Mouse (Mus musculus) megakaryocyte, embryonic 14.5 days (primary cell): ENCODE results near the gene Anapc7. TPM values are rescaled to one million over a fixed set of nuclear protein-coding genes. Genes with fewer than 3 reads are reported as not detected.
A peak's percentile ranks its signal among the peaks of the same experiment; 100 is the strongest.
"Not testable (repeated sequence)": the region's sequence is repeated elsewhere in the genome, so short reads cannot be mapped to it uniquely, and the experiment has no call there.

Experiments used
- H3K27me3 ChIP-seq: replicated peaks from 2 replicates; pipeline ENCODE3; 2012; ENCODE audit warnings: inconsistent platforms
- H3K36me3 ChIP-seq: replicated peaks from 2 replicates; pipeline ENCODE3; 2012; ENCODE audit warnings: low read length, inconsistent platforms, mixed read lengths
- H3K4me1 ChIP-seq: 2 replicates; pipeline ENCODE4 v1.6.1; 2012; ENCODE audit warnings: inconsistent platforms
- H3K4me3 ChIP-seq: replicated peaks from 2 replicates; pipeline ENCODE3; 2012; ENCODE audit warnings: moderate library complexity, mild to moderate bottlenecking, inconsistent platforms
- H3K9me3 ChIP-seq: 2 replicates; pipeline ENCODE4 v1.6.1; 2012; ENCODE audit warnings: inconsistent platforms
- FLI1 ChIP-seq: IDR thresholded peaks from 2 replicates; pipeline ENCODE4 v1.6.1; 2012; ENCODE audit warnings: low read length, inconsistent platforms, mixed read lengths
- GATA1 ChIP-seq: IDR thresholded peaks from 3 replicates; pipeline ENCODE4 v1.6.1; 2012; ENCODE audit warnings: mixed read lengths, low read length, inconsistent platforms, borderline replicate concordance
- polyA plus RNA-seq: library from polyadenylated mRNA; stranded (reverse); fragments of >175 nt; gene quantifications from 2 replicates; pipeline ENCODE4 v1.2.3, GENCODE M21; 2012; ENCODE audit warnings: low replicate concordance; ENCODE audit not compliant: insufficient read depth

The Anapc7 gene
- polyA plus RNA-seq, 1 experiment: 10.1 TPM

DNA sequence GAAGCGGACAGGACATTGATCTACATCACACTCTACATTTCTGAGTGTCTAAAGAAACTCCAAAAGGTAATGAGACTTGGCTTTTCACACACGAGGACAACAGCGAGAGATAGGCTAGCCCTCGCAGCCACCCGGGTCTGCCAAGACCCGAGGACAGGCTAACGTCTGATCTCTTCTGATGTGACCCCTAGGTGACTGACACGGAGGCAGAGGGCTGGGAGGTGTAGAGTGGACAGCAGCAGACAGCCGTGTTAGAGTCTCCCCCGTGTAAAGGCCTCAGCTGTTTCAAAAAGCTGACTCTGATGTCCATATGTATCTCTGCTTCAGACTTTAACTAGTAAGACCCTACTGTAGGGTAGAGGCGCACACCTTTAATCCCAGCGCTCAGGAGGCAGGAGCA is 18.1 kb upstream of the Anapc7 start:
- no peaks in the 10 kb centered on the region for H3K9me3 ChIP-seq
- no peak for TF ChIP-seq GATA1
- no peak for TF ChIP-seq FLI1
- H3K27me3 ChIP-seq: no peaks in the 10 kb centered on the region
- no peak overlapping the region for H3K4me3 ChIP-seq
- H3K4me1 ChIP-seq: peaks cover 36% of the 10 kb centered on the region
- H3K36me3 ChIP-seq: peaks cover 99% of the 10 kb centered on the region

DNA sequence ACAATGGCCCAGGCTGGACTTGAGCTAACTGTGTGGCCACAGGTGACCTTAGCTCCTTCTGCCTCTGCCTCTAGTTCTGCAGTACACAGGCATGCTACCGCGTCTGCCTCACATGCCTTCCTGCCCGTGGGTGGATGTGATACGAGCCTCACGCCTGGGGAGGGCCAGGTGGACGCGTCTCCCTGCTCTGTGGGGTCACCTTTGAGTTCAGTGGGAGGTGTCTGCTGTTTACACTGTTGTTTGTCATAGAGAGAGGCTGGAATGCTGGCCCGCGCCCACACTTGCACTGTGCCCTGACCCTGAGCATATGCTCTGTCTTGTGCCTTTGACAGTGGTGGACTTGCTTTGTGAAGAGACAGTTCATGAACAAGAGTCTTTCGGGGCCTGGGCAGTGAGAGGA is 16.0 kb upstream of the Anapc7 start:
- no peaks in the 10 kb centered on the region for H3K27me3 ChIP-seq
- H3K9me3 ChIP-seq: 0 out of 2 replicates have a peak, but pooled peaks cover 2% of the 10 kb centered on the region
- H3K4me3 ChIP-seq: peak overlapping the region; percentile 18
- peaks cover 97% of the 10 kb centered on the region for H3K36me3 ChIP-seq
- peaks cover 15% of the 10 kb centered on the region for H3K4me1 ChIP-seq
- no peak for TF ChIP-seq GATA1
- TF ChIP-seq FLI1: no peak

GRCm38 (mm10) chr5:122409692-122410645 is 11.5 kb upstream of the Anapc7 start:
- H3K4me3 ChIP-seq: no peak overlapping the region
- peaks cover 2% of the 10 kb centered on the region; the same call in 1 of the 2 replicates for H3K4me1 ChIP-seq
- H3K9me3 ChIP-seq: peaks cover 5% of the 10 kb centered on the region; the same call in 1 of the 2 replicates
- H3K27me3 ChIP-seq: no peaks in the 10 kb centered on the region
- TF ChIP-seq GATA1 (no peak), FLI1 (no peak)
- H3K36me3 ChIP-seq: peaks cover 55% of the 10 kb centered on the region

DNA sequence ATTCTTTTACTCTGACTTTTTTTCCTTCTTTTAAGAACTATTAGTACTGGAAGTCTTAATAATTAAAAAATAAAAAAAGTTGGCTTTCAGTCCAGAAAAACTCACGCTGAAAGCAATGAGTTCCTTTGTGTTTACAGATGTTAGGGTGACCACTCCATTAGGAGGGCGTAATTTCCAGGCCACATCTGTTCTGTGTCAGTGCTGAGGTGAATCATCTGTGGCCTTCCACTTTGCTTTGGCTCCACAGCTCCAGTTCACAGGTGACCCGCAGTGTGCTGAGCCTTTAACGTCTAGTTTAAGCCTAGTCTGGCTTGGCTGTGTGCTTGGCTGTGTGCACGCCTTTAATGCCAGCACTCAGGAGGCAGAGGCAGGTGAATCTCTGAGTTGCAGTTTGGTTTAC is 9.6 kb upstream of the Anapc7 start:
- TF ChIP-seq FLI1 (no peak), GATA1 (no peak)
- peaks cover 6% of the 10 kb centered on the region; the same call in 1 of the 2 replicates for H3K9me3 ChIP-seq
- H3K4me3 ChIP-seq: no peak overlapping the region
- H3K36me3 ChIP-seq: peaks cover 36% of the 10 kb centered on the region
- H3K4me1 ChIP-seq: peaks cover 2% of the 10 kb centered on the region; the same call in 1 of the 2 replicates
- no peaks in the 10 kb centered on the region for H3K27me3 ChIP-seq

- Histone ChIP-seq H3K36me3 (peaks cover 27% of the 10 kb centered on the region), H3K4me1 (peaks cover 2% of the 10 kb centered on the region; the same call in 1 of the 2 replicates), H3K4me3 (no peak overlapping the region), H3K9me3 (peaks cover 6% of the 10 kb centered on the region; the same call in 1 of the 2 replicates), H3K27me3 (no peaks in the 10 kb centered on the region)
- TF ChIP-seq GATA1 (no peak), FLI1 (no peak)
Measured at GRCm38 (mm10) chr5:122412826-122413225, 8.7 kb upstream of the Anapc7 start.

GRCm38 (mm10) chr5:122414351-122414750 is 7.1 kb upstream of the Anapc7 start:
- Histone ChIP-seq H3K4me3 (no peak overlapping the region), H3K36me3 (peaks cover 14% of the 10 kb centered on the region), H3K9me3 (peaks cover 6% of the 10 kb centered on the region; the same call in 1 of the 2 replicates), H3K27me3 (no peaks in the 10 kb centered on the region), H3K4me1 (peaks cover 2% of the 10 kb centered on the region; the same call in 1 of the 2 replicates)
- TF ChIP-seq FLI1 (no peak), GATA1 (no peak)

DNA sequence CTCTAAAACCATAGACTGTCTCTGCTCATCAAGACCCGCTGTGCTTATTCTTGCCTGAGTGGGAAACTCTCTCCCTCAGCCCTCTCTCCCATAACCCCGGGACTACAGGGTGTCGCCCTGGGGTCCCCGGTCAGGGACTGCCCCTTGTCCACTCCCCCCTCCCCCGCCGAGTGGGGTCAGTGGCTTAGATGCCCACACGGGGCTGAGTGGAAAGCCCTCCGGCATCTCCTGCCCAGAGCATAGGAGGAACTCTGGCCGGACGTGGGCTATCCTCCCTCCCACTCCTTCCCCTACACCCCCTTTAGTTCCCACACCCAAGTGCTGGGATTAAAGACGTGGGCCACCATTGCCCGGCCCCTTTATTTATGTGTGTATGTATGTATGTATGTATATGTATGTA is 6.0 kb upstream of the Anapc7 start:
- peaks cover 3% of the 10 kb centered on the region for H3K36me3 ChIP-seq
- peaks cover 2% of the 10 kb centered on the region; the same call in 1 of the 2 replicates for H3K4me1 ChIP-seq
- H3K4me3 ChIP-seq: no peak overlapping the region
- H3K9me3 ChIP-seq: peaks cover 3% of the 10 kb centered on the region; the same call in 1 of the 2 replicates
- no peaks in the 10 kb centered on the region for H3K27me3 ChIP-seq
- TF ChIP-seq FLI1: no peak
- no peak for TF ChIP-seq GATA1

- H3K4me3 ChIP-seq, H3K27me3 ChIP-seq, H3K36me3 ChIP-seq, H3K9me3 ChIP-seq: not testable (repeated sequence)
- H3K4me1 ChIP-seq: peaks cover 31% of the 10 kb centered on the region
Measured at GRCm38 (mm10) chr5:122420676-122421075, 817 bp upstream of the Anapc7 start.

- Histone ChIP-seq H3K4me1 (peaks cover 31% of the 10 kb centered on the region), H3K4me3 (peak overlapping the region; percentile 99), H3K36me3 (peaks cover 12% of the 10 kb centered on the region), H3K27me3 (no peaks in the 10 kb centered on the region), H3K9me3 (no peaks in the 10 kb centered on the region)
- TF ChIP-seq GATA1 (no peak), FLI1 (no peak)
Measured at GRCm38 (mm10) chr5:122422071-122422964, 825 bp downstream of the Anapc7 start.

GRCm38 (mm10) chr5:122423083-122423482 is 1.6 kb downstream of the Anapc7 start:
- no peak for TF ChIP-seq GATA1
- TF ChIP-seq FLI1: no peak
- H3K27me3 ChIP-seq: no peaks in the 10 kb centered on the region
- peak overlapping the region; percentile 99 for H3K4me3 ChIP-seq
- peaks cover 20% of the 10 kb centered on the region for H3K36me3 ChIP-seq
- peaks cover 31% of the 10 kb centered on the region for H3K4me1 ChIP-seq
- H3K9me3 ChIP-seq: no peaks in the 10 kb centered on the region
